Mouse (Mus musculus) embryonic facial prominence, embryonic 11.5 days (tissue): Measurements from ENCODE around the gene Adi1. TPM values are rescaled to one million over a fixed set of nuclear protein-coding genes. Genes with fewer than 3 reads are reported as not detected.

ENCODE experiments used
- ATAC-seq: fragments of 200-750 bp; cut with Nextera tagmentation; replicated peaks from 2 replicates; pipeline ENCODE4 v1.8.0; 2017; ENCODE audit warnings: low read depth; ENCODE audit not compliant: insufficient number of reproducible peaks, low FRiP score, low TSS enrichment
- DNase-seq: peaks from one replicate; pipeline ENCODE4 v3.0.0-alpha.2; 2015; ENCODE audit warnings: low spot score
- H3K27ac ChIP-seq: fragments of 300-500 bp; sonication (generic); replicated peaks from 2 replicates; pipeline ENCODE4 v1.5.1; 2014; ENCODE audit warnings: mild to moderate bottlenecking, low read depth, low read length, control low read depth
- H3K27me3 ChIP-seq: fragments of 300-500 bp; sonication (generic); 2 replicates; pipeline ENCODE4 v1.6.1; 2014; ENCODE audit warnings: mild to moderate bottlenecking, low read length, moderate library complexity, mixed read lengths; ENCODE audit not compliant: control insufficient read depth, insufficient read depth
- H3K36me3 ChIP-seq: fragments of 300-500 bp; sonication (generic); replicated peaks from 2 replicates; pipeline ENCODE4 v1.6.1; 2014; ENCODE audit warnings: low read depth, mild to moderate bottlenecking, low read length, moderate library complexity, mixed read lengths; ENCODE audit not compliant: control insufficient read depth, insufficient read depth
- H3K4me1 ChIP-seq: fragments of 300-500 bp; sonication (generic); 2 replicates; pipeline ENCODE4 v1.6.1; 2014; ENCODE audit warnings: low read length, mixed read lengths; ENCODE audit not compliant: control insufficient read depth, insufficient read depth
- H3K4me2 ChIP-seq: fragments of 300-500 bp; sonication (generic); 2 replicates; pipeline ENCODE4 v1.6.1; 2014; ENCODE audit warnings: low read depth, mild to moderate bottlenecking, control low read depth, low read length, moderate library complexity
- H3K4me3 ChIP-seq: fragments of 300-500 bp; sonication (generic); 2 replicates; pipeline ENCODE4 v1.5.1; 2014; ENCODE audit warnings: low read depth, low read length, control low read depth
- H3K9ac ChIP-seq: fragments of 300-500 bp; sonication (generic); replicated peaks from 2 replicates; pipeline ENCODE4 v1.6.1; 2014; ENCODE audit warnings: mild to moderate bottlenecking, control low read depth, low read length
- H3K9me3 ChIP-seq: fragments of 300-500 bp; sonication (generic); replicated peaks from 2 replicates; pipeline ENCODE4 v1.6.1; 2016; ENCODE audit warnings: mild to moderate bottlenecking, low read length, inconsistent platforms, mixed read lengths; ENCODE audit not compliant: control insufficient read depth
- WGBS: fragments of 180-500 bp; shearing (Covaris S2); extraction: QIAGEN DNeasy Blood & Tissue Kit; methylation state at CpG from one replicate; pipeline ENCODE4 v1.1.7; 2014; 5-methylcytosine and 5-hydroxymethylcytosine counted together
- polyA plus RNA-seq: library from polyadenylated mRNA; unstranded; fragments of >200 nt; fragmentation: Nextera tagmentation; extraction: Ambion mirVana; gene quantifications from 2 replicates; pipeline ENCODE4 v1.2.1, GENCODE M21; 2014

Gene Adi1
- polyA plus RNA-seq, 1 experiment from 2014 or later = 71.9 TPM

GRCm38 (mm10) chr12:28699086-28699485 is 24.1 kb downstream of the Adi1 start:
- H3K4me1 ChIP-seq = no peaks in the 10 kb centered on the region; the same call in 1 of the 2 replicates
- no peaks in the 10 kb centered on the region for H3K36me3 ChIP-seq
- WGBS = 67% methylated on average over 5 of the region's 5 CpGs
- H3K9ac ChIP-seq = no peak overlapping the region
- H3K27me3 ChIP-seq = no peaks in the 10 kb centered on the region
- no peak overlapping the region for H3K27ac ChIP-seq
- H3K4me2 ChIP-seq = no peak overlapping the region
- DNase-seq = no peak
- no peaks in the 10 kb centered on the region for H3K9me3 ChIP-seq
- H3K4me3 ChIP-seq = no peak overlapping the region
- no peak for ATAC-seq

- WGBS = 11% methylated on average over 6 of the region's 6 CpGs
These were observed 24.6 kb downstream of the Adi1 start for GRCm38 (mm10) chr12:28699656-28700055.

GRCm38 (mm10) chr12:28700101-28700511 is 25.1 kb downstream of the Adi1 start:
- no peaks in the 10 kb centered on the region; the same call in 1 of the 2 replicates for H3K4me1 ChIP-seq
- no peaks in the 10 kb centered on the region for H3K9me3 ChIP-seq
- no peak overlapping the region for H3K4me3 ChIP-seq
- peak overlapping the region; percentile 43 for H3K9ac ChIP-seq
- DNase-seq = peak; percentile 10
- H3K27me3 ChIP-seq = no peaks in the 10 kb centered on the region
- no peak for ATAC-seq
- 41% methylated on average over 3 of the region's 3 CpGs for WGBS
- no peaks in the 10 kb centered on the region for H3K36me3 ChIP-seq
- no peak overlapping the region; the same call in 1 of the 2 replicates for H3K27ac ChIP-seq
- no peak overlapping the region for H3K4me2 ChIP-seq

More at GRCm38 (mm10) chr12:28699656-28700055, 24.6 kb downstream of the Adi1 start:
- H3K4me1 ChIP-seq = no peaks in the 10 kb centered on the region; the same call in 1 of the 2 replicates
- no peak for ATAC-seq
- no peaks in the 10 kb centered on the region for H3K9me3 ChIP-seq
- no peak overlapping the region for H3K4me2 ChIP-seq
- H3K27me3 ChIP-seq = no peaks in the 10 kb centered on the region
- no peak overlapping the region for H3K27ac ChIP-seq
- no peak overlapping the region for H3K4me3 ChIP-seq
- H3K9ac ChIP-seq = no peak overlapping the region
- no peaks in the 10 kb centered on the region for H3K36me3 ChIP-seq
- peak; percentile 81 for DNase-seq

GRCm38 (mm10) chr12:28700561-28701025 is 25.6 kb downstream of the Adi1 start:
- 86% methylated on average over 19 of the region's 19 CpGs for WGBS
- Histone ChIP-seq H3K4me1 (no peaks in the 10 kb centered on the region; the same call in 1 of the 2 replicates), H3K4me2 (no peak overlapping the region), H3K9me3 (no peaks in the 10 kb centered on the region), H3K9ac (no peak overlapping the region), H3K36me3 (no peaks in the 10 kb centered on the region), H3K27ac (no peak overlapping the region), H3K27me3 (no peaks in the 10 kb centered on the region), H3K4me3 (no peak overlapping the region)
- no peak for DNase-seq
- no peak; the same call in 1 of the 2 replicates for ATAC-seq

- WGBS = 87% methylated on average over 11 of the region's 11 CpGs
- no peak overlapping the region for H3K27ac ChIP-seq
- no peaks in the 10 kb centered on the region for H3K9me3 ChIP-seq
- no peak for DNase-seq
- ATAC-seq = no peak
- no peak overlapping the region for H3K4me3 ChIP-seq
- H3K9ac ChIP-seq = no peak overlapping the region
- no peaks in the 10 kb centered on the region for H3K36me3 ChIP-seq
- no peak overlapping the region for H3K4me2 ChIP-seq
- no peaks in the 10 kb centered on the region; the same call in 1 of the 2 replicates for H3K4me1 ChIP-seq
- H3K27me3 ChIP-seq = no peaks in the 10 kb centered on the region
These were observed 26.3 kb downstream of the Adi1 start for GRCm38 (mm10) chr12:28701302-28701701.

- H3K27me3 ChIP-seq = no peaks in the 10 kb centered on the region
- no peaks in the 10 kb centered on the region; the same call in 1 of the 2 replicates for H3K4me1 ChIP-seq
- no peak overlapping the region for H3K4me3 ChIP-seq
- no peak overlapping the region for H3K4me2 ChIP-seq
- H3K27ac ChIP-seq = no peak overlapping the region
- H3K9ac ChIP-seq = peak overlapping the region; percentile 2; the same call in 1 of the 2 replicates
- peak; percentile 9 for DNase-seq
- no peak for ATAC-seq
- no peaks in the 10 kb centered on the region for H3K9me3 ChIP-seq
- WGBS = 1% methylated on average over 12 of the region's 12 CpGs
- H3K36me3 ChIP-seq = no peaks in the 10 kb centered on the region
These were observed 29.4 kb downstream of the Adi1 start for GRCm38 (mm10) chr12:28704381-28704780.

GRCm38 (mm10) chr12:28705204-28705603 is 30.2 kb downstream of the Adi1 start:
- no peaks in the 10 kb centered on the region for H3K9me3 ChIP-seq
- H3K36me3 ChIP-seq = no peaks in the 10 kb centered on the region; the same call in 1 of the 2 replicates
- no peak overlapping the region for H3K4me2 ChIP-seq
- H3K4me3 ChIP-seq = no peak overlapping the region
- ATAC-seq = no peak
- no peak overlapping the region for H3K9ac ChIP-seq
- H3K4me1 ChIP-seq = no peaks in the 10 kb centered on the region; the same call in 1 of the 2 replicates
- DNase-seq = no peak
- no peaks in the 10 kb centered on the region for H3K27me3 ChIP-seq
- 82% methylated on average over 6 of the region's 6 CpGs for WGBS
- H3K27ac ChIP-seq = no peak overlapping the region

- Histone ChIP-seq H3K9me3 (no peaks in the 10 kb centered on the region), H3K27me3 (no peaks in the 10 kb centered on the region), H3K9ac (no peak overlapping the region), H3K4me3 (no peak overlapping the region), H3K4me2 (no peak overlapping the region), H3K27ac (no peak overlapping the region), H3K36me3 (no peaks in the 10 kb centered on the region; the same call in none of the 2 replicates), H3K4me1 (no peaks in the 10 kb centered on the region)
- ATAC-seq (no peak), DNase-seq (no peak)
- WGBS = 84% methylated on average over 4 of the region's 4 CpGs
These were observed 33.1 kb downstream of the Adi1 start for GRCm38 (mm10) chr12:28708154-28708553.
